In genomic region chr2:118120095-118120494, GRCm38 (mm10) we compare ENCODE assay signal across 30 mouse cellular contexts.
"Had no signal": no experiment of that assay in that cellular context is flagged by ENCODE, and none has a peak within 500 bp of the region (broad histone marks: within the 10 kb centered on the region; RNA-seq: fewer than 3 reads in every experiment).

No protein-coding gene starts in this region.

- ATAC-seq: liver, embryonic 12.5 days; liver, postnatal 0 days; lung, postnatal 0 days; midbrain, embryonic 13.5 days; midbrain, embryonic 15.5 days; midbrain, embryonic 16.5 days had no signal

- H3K27me3 ChIP-seq: limb, embryonic 12.5 days; limb, embryonic 13.5 days; limb, embryonic 15.5 days; liver, embryonic 12.5 days; liver, embryonic 13.5 days; liver, embryonic 15.5 days; lung, embryonic 15.5 days; midbrain, embryonic 13.5 days; midbrain, embryonic 15.5 days; neural tube, embryonic 12.5 days; neural tube, embryonic 13.5 days had no signal

- H3K27ac ChIP-seq: limb, embryonic 10.5 days; limb, embryonic 12.5 days; limb, embryonic 13.5 days; limb, embryonic 15.5 days; liver, embryonic 12.5 days; liver, embryonic 13.5 days; liver, embryonic 14.5 days; liver, embryonic 15.5 days; lung, embryonic 15.5 days; macrophage; midbrain, embryonic 10.5 days; midbrain, embryonic 12.5 days; midbrain, embryonic 13.5 days; midbrain, embryonic 15.5 days; neural tube, embryonic 12.5 days; neural tube, embryonic 13.5 days had no signal

- H3K4me3 ChIP-seq: limb, embryonic 10.5 days; limb, embryonic 12.5 days; limb, embryonic 13.5 days; limb, embryonic 15.5 days; liver, embryonic 12.5 days; liver, embryonic 13.5 days; liver, embryonic 15.5 days; lung, embryonic 15.5 days; midbrain, embryonic 10.5 days; midbrain, embryonic 12.5 days; midbrain, embryonic 13.5 days; midbrain, embryonic 15.5 days; myocyte; neural tube, embryonic 12.5 days; neural tube, embryonic 13.5 days had no signal

- H3K9me3 ChIP-seq: limb, embryonic 10.5 days; limb, embryonic 12.5 days; limb, embryonic 13.5 days; limb, embryonic 15.5 days; liver, embryonic 12.5 days; liver, embryonic 13.5 days; liver, embryonic 15.5 days; lung, embryonic 15.5 days; midbrain, embryonic 10.5 days; midbrain, embryonic 12.5 days; midbrain, embryonic 13.5 days; midbrain, embryonic 15.5 days; neural tube, embryonic 12.5 days; neural tube, embryonic 13.5 days had no signal

- DNase-seq: left cerebral cortex, postnatal 4 days; liver; liver, embryonic 13.5 days; liver, postnatal 0 days; lung, adult 18-20 months; lung, adult 2 months; lung, embryonic 14.5 days; lung, postnatal 10 days; lung, postnatal 14 days; lung, postnatal 36 days; midbrain, embryonic 14.5 days had no signal

- H3K4me1 ChIP-seq: liver, embryonic 12.5 days; liver, embryonic 13.5 days; liver, embryonic 15.5 days; neural tube, embryonic 12.5 days had no signal

- H3K4me2 ChIP-seq: limb, embryonic 12.5 days; limb, embryonic 13.5 days; limb, embryonic 15.5 days; liver, embryonic 12.5 days; liver, embryonic 13.5 days; liver, embryonic 15.5 days; lung, embryonic 14.5 days; lung, embryonic 15.5 days; midbrain, embryonic 11.5 days; midbrain, embryonic 12.5 days; midbrain, embryonic 13.5 days; midbrain, embryonic 15.5 days; neural tube, embryonic 12.5 days; neural tube, embryonic 13.5 days had no signal

- H3K9ac ChIP-seq: limb, embryonic 12.5 days; limb, embryonic 13.5 days; limb, embryonic 15.5 days; liver, embryonic 12.5 days; liver, embryonic 13.5 days; liver, embryonic 14.5 days; liver, embryonic 15.5 days; liver, postnatal 0 days; lung, embryonic 14.5 days; lung, embryonic 15.5 days; midbrain, embryonic 12.5 days; midbrain, embryonic 13.5 days; midbrain, embryonic 15.5 days; neural tube, embryonic 12.5 days; neural tube, embryonic 13.5 days had no signal

- H3K36me3 ChIP-seq: liver, embryonic 15.5 days; midbrain, embryonic 15.5 days; neural tube, embryonic 13.5 days had no signal
